Mouse (Mus musculus) lung, embryonic 14.5 days (tissue): ENCODE data around the gene Ptges. TPM values are rescaled to one million over a fixed set of nuclear protein-coding genes. Genes with fewer than 3 reads are reported as not detected.
"Not testable (repeated sequence)": the region's sequence is repeated elsewhere in the genome, so short reads cannot be mapped to it uniquely, and the experiment has no call there.

Source experiments
- ATAC-seq: fragments of 200-750 bp; cut with Nextera tagmentation; 2 replicates; pipeline ENCODE4 v1.8.0; 2017; ENCODE audit warnings: mild to moderate bottlenecking, moderate TSS enrichment, moderate library complexity; ENCODE audit not compliant: insufficient read depth
- DNase-seq: peaks from one replicate; pipeline ENCODE4 v3.0.0-alpha.2; 2015
- H3K27ac ChIP-seq: fragments of 300-500 bp; sonication (generic); 2 replicates; pipeline ENCODE4 v1.5.1; 2014; ENCODE audit warnings: low read depth, mild to moderate bottlenecking, moderate library complexity
- H3K27me3 ChIP-seq: fragments of 300-500 bp; sonication (generic); 2 replicates; pipeline ENCODE4 v1.6.1; 2014; ENCODE audit warnings: low read length, control low read depth; ENCODE audit not compliant: insufficient read depth
- H3K36me3 ChIP-seq: fragments of 300-500 bp; sonication (generic); 2 replicates; pipeline ENCODE4 v1.6.1; 2014; ENCODE audit warnings: control low read depth; ENCODE audit not compliant: insufficient read depth
- H3K4me1 ChIP-seq: fragments of 300-500 bp; sonication (generic); 2 replicates; pipeline ENCODE4 v1.6.1; 2014; ENCODE audit warnings: antibody characterized with exemption, control low read depth; ENCODE audit not compliant: insufficient read depth
- H3K4me2 ChIP-seq: fragments of 300-500 bp; sonication (generic); 2 replicates; pipeline ENCODE4 v1.6.1; 2014; ENCODE audit warnings: mild to moderate bottlenecking
- H3K4me3 ChIP-seq: fragments of 300-500 bp; sonication (generic); 2 replicates; pipeline ENCODE4 v1.5.1; 2014; ENCODE audit warnings: low read depth, low read length
- H3K9ac ChIP-seq: fragments of 300-500 bp; sonication (generic); 2 replicates; pipeline ENCODE4 v1.6.1; 2014
- H3K9me3 ChIP-seq: fragments of 300-500 bp; sonication (generic); 2 replicates; pipeline ENCODE4 v1.6.1; 2016; ENCODE audit warnings: low read depth, low read length, control low read depth
- CTCF ChIP-seq: IDR thresholded peaks from 2 replicates; pipeline ENCODE4 v1.5.1; 2016; ENCODE audit warnings: antibody characterized with exemption, low read depth
- WGBS: fragments of 180-500 bp; shearing (Covaris S2); extraction: QIAGEN DNeasy Blood & Tissue Kit; methylation state at CpG from one replicate; pipeline ENCODE4 v1.1.7; 2014; 5-methylcytosine and 5-hydroxymethylcytosine counted together
- polyA plus RNA-seq: library from polyadenylated mRNA; unstranded; fragments of >200 nt; fragmentation: Nextera tagmentation; extraction: Ambion mirVana; gene quantifications from 2 replicates; pipeline ENCODE4 v1.2.1, GENCODE M21; 2014

The Ptges gene
- polyA plus RNA-seq, 1 experiment from 2014 or later = 18.4 TPM

- 87% methylated on average over 14 of the region's 14 CpGs for WGBS
- Histone ChIP-seq H3K4me1 (peaks cover 8% of the 10 kb centered on the region), H3K9ac (no peak overlapping the region), H3K36me3 (peaks cover 83% of the 10 kb centered on the region), H3K9me3 (no peaks in the 10 kb centered on the region), H3K27me3 (no peaks in the 10 kb centered on the region), H3K27ac (no peak overlapping the region), H3K4me2 (no peak overlapping the region), H3K4me3 (no peak overlapping the region)
- no peak for DNase-seq
- no peak for TF ChIP-seq CTCF
- no peak for ATAC-seq
Observed at GRCm38 (mm10) chr2:30958726-30959125, 29.1 kb upstream of the Ptges start.

GRCm38 (mm10) chr2:30957511-30957910 lies 27.8 kb upstream of the Ptges start:
- no peak for ATAC-seq
- Histone ChIP-seq H3K27me3 (no peaks in the 10 kb centered on the region), H3K36me3 (peaks cover 74% of the 10 kb centered on the region), H3K9ac (no peak overlapping the region), H3K27ac (no peak overlapping the region), H3K9me3 (no peaks in the 10 kb centered on the region), H3K4me3 (no peak overlapping the region), H3K4me2 (no peak overlapping the region), H3K4me1 (peaks cover 9% of the 10 kb centered on the region)
- DNase-seq = no peak
- 86% methylated on average over 4 of the region's 4 CpGs for WGBS
- no peak for TF ChIP-seq CTCF

- ATAC-seq (no peak), DNase-seq (no peak)
- H3K4me2 ChIP-seq = peak overlapping the region; percentile 91
- H3K4me1 ChIP-seq = peaks cover 9% of the 10 kb centered on the region
- H3K27me3 ChIP-seq = no peaks in the 10 kb centered on the region
- peak; percentile 36 for TF ChIP-seq CTCF
- H3K4me3 ChIP-seq = peak overlapping the region; percentile 90; the same call in 1 of the 2 replicates
- H3K36me3 ChIP-seq = peaks cover 47% of the 10 kb centered on the region
- H3K9me3 ChIP-seq = no peaks in the 10 kb centered on the region
- H3K9ac ChIP-seq = peak overlapping the region; percentile 89
- 50% methylated on average over 6 of the region's 6 CpGs for WGBS
- H3K27ac ChIP-seq = no peak overlapping the region
Observed at GRCm38 (mm10) chr2:30954797-30955196, 25.1 kb upstream of the Ptges start.

GRCm38 (mm10) chr2:30952824-30953490 lies 23.3 kb upstream of the Ptges start, which contains the start of gene Tor1b:
Gene Tor1b (plus strand): TSS chr2:30952959.
- H3K27me3 ChIP-seq = no peaks in the 10 kb centered on the region
- H3K4me2 ChIP-seq = peak within 1 kb of the TSS; percentile 91
- H3K9me3 ChIP-seq = no peaks in the 10 kb centered on the region
- peak within 1 kb of the TSS; percentile 89 for H3K9ac ChIP-seq
- DNase-seq (peak; percentile 97), ATAC-seq (peak; percentile 93)
- under 1% methylated on average over 60 of the region's 60 CpGs for WGBS
- H3K27ac ChIP-seq = peak within 1 kb of the TSS; percentile 86; the same call in 1 of the 2 replicates
- peaks cover 9% of the 10 kb centered on the region for H3K4me1 ChIP-seq
- H3K4me3 ChIP-seq = peak within 1 kb of the TSS; percentile 90
- H3K36me3 ChIP-seq = peaks cover 29% of the 10 kb centered on the region
- peak; percentile 53 for TF ChIP-seq CTCF

GRCm38 (mm10) chr2:30952457-30952823 lies 22.8 kb upstream of the Ptges start:
- Histone ChIP-seq H3K9me3 (no peaks in the 10 kb centered on the region), H3K27me3 (no peaks in the 10 kb centered on the region), H3K4me1 (peaks cover 9% of the 10 kb centered on the region), H3K4me3 (peak overlapping the region; percentile 90), H3K27ac (no peak overlapping the region), H3K36me3 (peaks cover 24% of the 10 kb centered on the region), H3K9ac (peak overlapping the region; percentile 89), H3K4me2 (peak overlapping the region; percentile 91)
- no peak for DNase-seq
- TF ChIP-seq CTCF = no peak
- ATAC-seq = peak; percentile 31; the same call in 1 of the 2 replicates
- 18% methylated on average over 5 of the region's 5 CpGs for WGBS

- Histone ChIP-seq H3K4me1 (no peaks in the 10 kb centered on the region), H3K27ac (no peak overlapping the region), H3K4me3 (peak overlapping the region; percentile 21; the same call in 1 of the 2 replicates), H3K4me2 (peak overlapping the region; percentile 52), H3K27me3 (no peaks in the 10 kb centered on the region), H3K9ac (peak overlapping the region; percentile 30; the same call in 1 of the 2 replicates), H3K36me3 (no peaks in the 10 kb centered on the region), H3K9me3 (no peaks in the 10 kb centered on the region)
- peak; percentile 93 for TF ChIP-seq CTCF
- peak; percentile 54; the same call in 1 of the 2 replicates for ATAC-seq
- peak; percentile 93 for DNase-seq
- WGBS = 23% methylated on average over 16 of the region's 16 CpGs
Observed at GRCm38 (mm10) chr2:30942603-30943011, 12.9 kb upstream of the Ptges start.

GRCm38 (mm10) chr2:30942116-30942515 lies 12.5 kb upstream of the Ptges start:
- H3K27me3 ChIP-seq, H3K9ac ChIP-seq, ATAC-seq, DNase-seq, H3K4me3 ChIP-seq, H3K4me1 ChIP-seq, H3K36me3 ChIP-seq, H3K27ac ChIP-seq, H3K9me3 ChIP-seq: not testable (repeated sequence)
- 33% methylated on average over 7 of the region's 7 CpGs for WGBS
- H3K4me2 ChIP-seq = peak overlapping the region; percentile 52; the same call in 1 of the 2 replicates
